Mouse (Mus musculus): ENCODE results near the gene Pygb.
A peak's percentile ranks its signal among the peaks of the same experiment; 100 is the strongest.

Gene Pygb

DNA sequence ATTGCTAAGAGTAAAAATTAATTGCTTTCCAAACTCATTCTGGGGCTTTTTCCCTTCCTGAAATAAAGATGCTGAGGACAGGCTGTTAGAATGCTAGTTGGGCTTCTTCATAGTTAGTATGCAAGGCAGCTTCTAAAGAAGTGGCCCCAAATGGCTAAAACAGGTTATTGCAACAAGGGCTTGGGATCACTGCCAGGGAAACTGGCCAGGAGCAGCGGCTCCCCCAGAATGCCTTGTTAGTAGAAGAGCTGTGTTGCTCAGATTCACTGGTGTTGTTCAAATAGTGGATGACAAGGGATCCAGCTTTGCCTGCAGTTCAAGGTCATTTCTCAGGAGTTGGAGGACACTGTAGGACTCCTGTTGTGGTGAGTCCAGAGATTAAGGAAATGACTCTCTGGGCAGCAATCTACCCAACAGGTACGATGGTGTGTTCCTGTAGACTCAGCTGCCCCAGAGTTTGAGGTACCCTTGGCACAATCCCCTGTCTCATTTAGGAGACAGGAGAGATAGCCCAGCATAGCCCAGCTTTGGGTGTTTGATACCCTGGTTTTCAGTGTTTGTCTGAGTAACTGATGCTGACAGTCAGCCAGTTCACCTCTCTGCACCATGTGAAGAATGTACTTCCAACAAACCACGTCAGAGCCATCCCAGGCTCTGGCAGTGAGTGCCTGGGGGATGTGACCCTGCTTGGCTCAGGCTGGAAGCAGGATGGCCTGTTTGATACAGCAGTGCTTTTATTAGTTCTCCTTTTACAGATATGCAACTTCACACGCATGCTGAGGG lies 2.4 kb downstream of the Pygb start:
- DNase-seq (ENCODE audit: low spot score in 2 of 2) = peak; percentile 43 to 58

DNA sequence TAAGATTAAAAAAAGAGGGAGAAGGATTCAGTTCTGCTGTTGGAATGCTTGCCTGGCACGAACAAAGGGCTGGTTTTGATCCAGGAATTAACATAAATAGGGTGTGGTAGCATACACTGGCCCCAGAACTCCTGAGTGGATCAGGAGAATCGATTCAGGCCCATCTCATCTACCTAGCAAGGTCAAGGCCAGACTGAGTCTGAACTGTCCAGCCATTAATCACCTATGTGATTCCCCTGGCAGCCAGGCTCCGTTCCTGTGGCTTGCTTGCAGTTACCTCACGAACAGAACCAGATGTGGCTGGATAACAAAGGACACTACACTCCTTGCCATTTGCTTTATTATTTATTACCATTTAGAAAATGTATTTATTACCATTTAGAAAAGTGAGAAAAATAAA lies 6.8 kb downstream of the Pygb start:
- no peak for DNase-seq (ENCODE audit: low spot score in 2 of 2)

DNA sequence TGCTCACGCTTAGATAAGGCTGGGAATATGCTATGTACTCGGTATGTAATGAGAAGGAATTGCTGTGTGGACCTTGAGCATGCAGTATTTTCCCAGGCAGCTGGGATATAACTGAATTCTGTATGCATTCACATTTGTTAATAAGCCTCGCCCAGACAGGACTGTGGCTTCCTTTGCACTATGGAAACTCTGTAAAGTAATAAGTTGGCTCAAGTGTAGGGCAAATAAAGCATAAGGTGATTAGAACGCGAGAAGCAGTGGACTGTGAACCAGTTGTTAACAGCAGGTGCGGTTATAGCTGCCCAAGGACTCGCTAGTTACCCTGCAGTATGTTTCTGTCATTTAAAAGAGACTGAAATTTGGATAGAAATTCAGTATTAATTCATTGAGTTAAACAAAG lies 11.5 kb downstream of the Pygb start:
- DNase-seq (ENCODE audit: low spot score in 2 of 2) = no peak

DNA sequence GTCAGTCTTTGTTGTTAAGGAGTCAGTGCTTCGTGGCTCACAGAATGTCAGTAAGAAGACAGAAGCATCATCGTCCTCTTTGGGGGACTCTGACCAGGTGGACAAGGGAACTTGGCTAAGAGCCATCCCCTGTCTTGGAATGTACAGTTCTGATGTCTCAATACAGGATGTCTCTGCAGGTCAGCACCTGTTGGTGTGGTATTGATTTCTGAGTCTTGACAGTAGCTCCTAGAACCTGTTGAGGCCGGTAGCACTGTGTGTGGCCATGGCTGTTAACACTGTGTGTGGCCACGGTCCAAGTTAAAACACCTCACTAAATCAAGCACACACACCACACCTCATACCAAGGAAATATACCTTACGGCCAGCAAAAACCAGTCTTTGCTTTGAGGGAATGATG lies 14.1 kb downstream of the Pygb start:
- DNase-seq (ENCODE audit: low spot score in 2 of 2) = no peak

DNA sequence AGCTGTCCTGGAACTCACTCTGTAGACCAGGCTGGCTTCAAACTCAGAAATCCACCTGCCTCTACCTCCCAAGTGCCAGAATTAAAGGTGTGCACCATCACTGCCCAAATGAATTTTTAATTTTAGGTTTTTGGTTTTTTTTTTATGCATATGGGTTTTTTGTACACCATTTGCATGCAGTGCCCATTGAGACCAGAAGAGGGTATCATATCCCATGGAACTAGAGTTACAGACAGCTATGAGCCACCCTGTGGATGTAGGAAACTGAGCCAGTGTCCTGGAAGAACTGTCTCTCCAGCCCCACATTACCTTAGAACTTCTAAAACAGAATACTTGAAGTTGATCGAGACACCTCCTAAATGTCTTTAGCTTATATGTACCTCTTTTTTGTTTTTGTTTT lies 16.5 kb downstream of the Pygb start:
- no peak for DNase-seq (ENCODE audit: low spot score in 2 of 2)

DNA sequence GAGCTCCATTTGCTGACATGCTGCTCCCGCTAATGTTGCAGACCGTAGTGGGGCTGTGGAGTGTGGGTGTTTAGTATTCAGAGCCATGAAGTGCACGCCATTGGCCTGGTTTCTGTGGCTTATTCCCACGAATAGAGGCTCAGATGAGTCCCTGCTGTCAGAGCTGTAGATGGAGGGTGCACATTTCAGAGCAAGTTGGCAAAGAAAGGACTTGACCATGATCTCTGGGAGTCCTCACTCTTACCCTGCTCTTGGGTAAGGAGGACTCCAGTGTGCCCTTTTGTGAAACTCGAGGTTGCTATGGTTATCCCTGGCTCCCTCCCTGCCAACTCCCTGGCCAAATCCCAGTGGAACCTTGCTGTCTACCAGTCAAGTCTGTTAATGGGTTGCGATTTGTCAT lies 21.8 kb downstream of the Pygb start:
- DNase-seq (ENCODE audit: low spot score in 2 of 2) = no peak

DNA sequence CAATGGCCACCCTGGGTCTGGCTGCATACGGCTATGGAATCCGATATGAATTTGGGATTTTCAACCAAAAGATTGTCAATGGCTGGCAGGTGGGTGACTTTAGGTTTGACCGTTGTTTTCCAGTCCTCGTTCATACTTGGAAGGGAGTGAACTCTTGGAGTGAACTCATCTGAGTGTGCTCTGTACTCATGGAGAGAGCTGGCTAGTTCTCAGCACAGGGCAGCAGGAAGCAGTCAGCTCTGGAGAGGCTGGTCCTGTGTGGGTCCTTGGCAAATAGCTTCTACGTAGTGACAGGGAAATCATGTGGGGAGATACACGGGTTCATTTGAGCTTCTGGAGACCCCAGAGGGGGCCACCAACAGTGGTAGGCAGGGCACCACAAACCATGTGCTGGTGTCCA lies 22.3 kb downstream of the Pygb start:
- DNase-seq (ENCODE audit: low spot score in 2 of 2) = no peak

DNA sequence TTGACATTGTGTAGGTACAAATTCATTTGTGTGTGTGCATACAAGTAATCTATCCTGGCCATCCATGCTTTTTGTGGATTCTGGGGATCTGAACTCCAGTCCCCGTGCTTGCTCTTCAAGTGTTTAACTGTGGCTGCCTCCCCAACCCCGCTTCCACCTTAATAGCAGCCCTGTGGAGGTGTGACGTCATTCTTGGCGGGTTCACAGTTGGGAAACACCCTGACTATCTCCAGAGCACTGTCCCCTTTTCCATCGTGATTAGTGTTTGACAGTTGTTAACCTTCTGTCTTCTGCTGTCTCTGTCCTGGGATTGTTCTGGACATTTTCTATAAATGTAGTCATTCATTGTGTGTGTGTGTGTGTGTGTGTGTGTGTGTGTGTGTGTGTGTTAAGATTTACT lies 24.1 kb downstream of the Pygb start:
- no peak for DNase-seq (ENCODE audit: low spot score in 2 of 2)

DNA sequence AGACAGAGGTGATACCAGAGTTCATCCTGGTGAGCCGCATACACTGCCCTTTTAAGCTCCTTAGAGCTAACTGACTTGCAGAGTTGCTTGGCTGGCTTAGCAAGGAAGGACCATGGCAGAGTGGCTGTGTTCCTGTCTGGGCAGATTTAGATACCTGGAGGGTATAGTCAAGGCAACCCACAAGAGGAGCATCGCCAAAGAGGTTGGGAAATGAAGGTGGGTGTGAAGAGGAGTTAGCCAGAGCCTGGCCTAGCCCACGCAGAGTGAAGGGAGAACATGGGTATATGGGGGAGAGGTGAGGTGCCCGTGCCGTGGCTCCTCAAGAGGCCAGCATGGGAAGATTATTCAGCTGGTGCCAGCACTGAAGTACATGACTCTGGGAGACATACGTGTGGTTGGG lies 26.3 kb downstream of the Pygb start:
- DNase-seq (ENCODE audit: low spot score in 2 of 2) = no peak

DNA sequence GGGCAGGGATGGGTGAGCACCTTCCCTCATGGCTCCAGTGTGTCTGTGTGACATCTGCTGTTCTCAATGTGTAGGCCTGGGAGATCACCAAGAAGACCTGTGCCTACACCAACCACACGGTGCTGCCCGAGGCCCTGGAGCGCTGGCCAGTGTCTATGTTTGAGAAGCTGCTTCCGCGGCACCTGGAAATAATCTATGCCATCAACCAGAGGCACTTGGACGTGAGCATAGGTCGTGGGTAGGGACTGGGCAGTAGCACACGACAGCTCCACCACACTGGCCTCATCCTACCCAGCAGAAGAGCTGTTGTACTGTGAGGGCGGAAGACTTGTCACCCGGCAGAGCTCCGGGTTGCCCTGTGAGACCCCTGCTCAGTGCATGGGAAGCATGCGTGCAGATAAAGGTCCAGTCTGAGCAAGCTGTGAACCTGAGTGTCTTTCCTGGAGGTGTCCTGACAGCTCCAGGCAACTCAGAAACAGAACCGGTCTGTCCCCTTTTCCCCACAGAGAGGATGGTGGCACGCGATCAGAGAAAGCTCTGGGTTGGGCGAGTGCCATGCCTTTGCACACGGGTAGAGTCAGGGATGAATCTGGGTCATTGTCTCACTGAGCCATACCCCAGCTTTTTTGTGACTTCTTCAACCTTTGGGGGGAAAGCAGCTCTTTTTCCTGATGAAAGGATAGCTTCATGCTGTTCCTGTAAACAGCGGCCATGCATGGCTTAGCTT lies 30.3 kb downstream of the Pygb start:
- DNase-seq (ENCODE audit: low spot score in 2 of 2) = no peak

DNA sequence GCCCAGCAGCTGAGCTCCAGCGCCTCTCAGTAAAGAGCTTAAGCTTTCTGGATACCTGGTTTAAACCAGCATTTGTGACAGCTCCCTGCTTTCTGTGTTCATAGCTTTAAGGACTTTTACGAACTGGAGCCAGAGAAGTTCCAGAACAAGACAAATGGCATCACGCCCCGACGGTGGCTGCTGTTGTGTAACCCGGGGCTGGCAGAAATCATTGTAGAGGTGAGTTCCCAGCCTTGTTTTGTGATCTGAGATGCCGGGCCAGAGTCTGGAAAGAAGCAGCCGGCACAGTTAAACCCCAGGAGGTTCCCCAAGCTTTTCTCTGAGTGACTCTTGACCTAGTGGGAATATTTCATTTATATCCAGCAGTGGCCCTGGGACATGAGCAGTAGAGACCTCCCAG lies 32.2 kb downstream of the Pygb start:
- DNase-seq (ENCODE audit: low spot score in 2 of 2) = no peak

DNA sequence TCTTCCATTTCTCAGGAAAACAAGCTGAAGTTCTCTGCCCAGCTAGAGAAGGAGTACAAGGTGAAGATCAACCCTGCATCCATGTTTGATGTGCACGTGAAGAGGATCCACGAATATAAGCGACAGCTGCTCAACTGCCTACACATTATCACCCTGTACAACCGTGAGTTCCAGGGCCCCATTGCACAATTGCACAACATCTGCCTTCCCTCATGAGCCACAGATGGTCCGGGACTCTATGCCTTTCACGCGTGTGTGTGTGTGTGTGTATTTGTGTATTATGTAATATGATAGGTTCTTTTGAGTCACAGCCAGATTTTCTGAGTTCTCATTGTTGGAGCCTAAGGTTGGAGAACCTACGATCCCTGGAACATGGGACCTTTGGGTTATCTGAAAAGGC lies 34.2 kb downstream of the Pygb start:
- no peak for DNase-seq (ENCODE audit: low spot score in 2 of 2)

DNA sequence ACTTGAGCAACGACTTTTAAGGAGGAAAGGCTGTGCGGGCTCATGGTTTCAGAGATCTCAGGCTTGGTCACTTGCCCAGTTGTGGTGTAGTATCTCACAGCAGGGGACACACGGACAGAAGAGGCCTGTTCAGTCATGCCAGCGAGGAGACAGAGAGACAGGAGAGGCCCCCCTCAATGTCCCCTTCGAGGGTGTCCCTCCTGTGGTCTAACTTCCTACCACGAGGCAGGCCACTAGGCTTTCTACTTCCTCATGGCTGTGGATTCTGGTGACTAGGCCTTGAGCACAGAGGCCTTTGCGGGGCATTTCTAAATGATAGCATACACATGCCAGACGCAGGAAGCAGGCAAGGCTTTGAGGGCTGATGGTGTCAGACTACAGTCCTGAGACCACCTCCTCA lies 36.5 kb downstream of the Pygb start:
- no peak for DNase-seq (ENCODE audit: low spot score in 2 of 2)

DNA sequence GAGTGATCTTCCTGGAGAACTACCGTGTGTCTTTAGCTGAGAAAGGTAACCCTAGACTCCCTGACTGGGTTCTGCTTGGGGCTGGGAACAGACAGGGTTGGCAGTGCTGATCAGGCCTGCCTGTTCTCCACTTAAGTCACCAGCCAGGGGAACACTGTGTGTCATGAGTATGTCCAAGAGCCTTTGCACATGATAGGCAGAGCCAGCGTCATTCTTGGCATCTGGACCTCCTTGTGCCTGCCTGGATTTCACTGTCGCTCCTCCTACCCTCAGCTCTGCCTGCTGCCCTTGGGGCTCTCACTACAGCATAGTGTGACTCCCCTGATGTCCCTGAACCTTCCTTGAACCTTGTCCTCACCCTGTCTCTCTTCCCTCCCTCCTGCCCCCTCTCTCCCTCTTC lies 39.9 kb downstream of the Pygb start:
- DNase-seq (ENCODE audit: low spot score in 2 of 2) = no peak

DNA sequence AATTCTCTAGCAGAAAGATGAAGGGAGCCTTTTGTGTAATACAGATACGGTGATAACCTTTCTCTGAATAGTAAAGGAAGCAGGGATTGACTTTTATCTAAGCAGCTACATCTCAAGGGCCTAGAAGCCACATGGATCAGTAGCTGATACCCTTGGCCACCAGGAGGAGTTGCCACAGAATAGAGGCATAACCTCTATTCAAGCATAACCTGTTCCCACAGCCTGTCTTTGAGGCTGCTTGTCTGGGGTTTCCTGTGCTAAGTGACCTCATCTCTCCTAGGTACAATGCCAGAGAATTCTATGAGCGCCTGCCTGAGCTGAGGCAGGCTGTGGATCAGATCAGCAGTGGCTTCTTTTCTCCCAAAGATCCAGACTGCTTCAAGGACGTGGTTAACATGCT lies 41.6 kb downstream of the Pygb start:
- no peak for DNase-seq (ENCODE audit: low spot score in 2 of 2)

DNA sequence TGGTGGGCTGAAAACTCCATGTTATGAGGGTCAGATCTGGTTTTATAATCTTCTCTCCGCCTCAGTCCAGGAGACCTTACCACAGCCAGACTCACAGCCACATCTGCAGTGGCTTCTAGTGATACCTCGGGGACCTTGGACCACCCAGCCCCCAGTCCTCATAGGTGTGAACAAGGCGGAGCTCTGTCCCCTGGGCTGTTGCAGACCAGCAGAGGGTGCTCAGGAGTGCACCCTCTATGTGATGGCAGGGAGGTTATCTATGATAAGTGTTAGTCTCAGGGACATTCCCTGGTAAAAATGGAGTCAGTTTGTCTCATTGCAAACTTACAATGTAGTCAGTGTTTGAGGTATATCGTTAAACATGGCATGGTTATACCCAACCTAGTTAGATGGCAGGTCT lies 42.1 kb downstream of the Pygb start:
- DNase-seq (ENCODE audit: low spot score in 2 of 2) = no peak

DNA sequence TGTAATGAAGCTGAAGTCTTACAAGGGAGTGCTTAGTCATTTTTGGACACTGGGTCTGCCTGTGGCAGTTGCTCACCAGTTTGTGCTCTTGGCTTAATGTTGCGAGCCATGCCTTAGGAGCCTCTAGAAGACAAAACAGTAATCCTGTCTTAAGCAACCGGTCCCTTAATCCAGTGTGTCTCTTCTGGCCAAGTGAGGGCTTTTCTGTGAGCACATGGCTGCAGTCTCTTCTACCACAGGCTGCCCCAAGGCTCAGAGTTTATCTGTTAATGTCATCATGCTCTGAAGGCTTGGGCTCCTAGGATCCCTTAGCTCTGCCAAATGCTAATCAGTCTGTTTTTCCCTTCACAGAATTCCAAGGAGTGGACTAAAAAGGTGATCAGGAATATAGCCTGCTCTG lies 43.5 kb downstream of the Pygb start:
- DNase-seq (ENCODE audit: low spot score in 2 of 2) = no peak

DNA sequence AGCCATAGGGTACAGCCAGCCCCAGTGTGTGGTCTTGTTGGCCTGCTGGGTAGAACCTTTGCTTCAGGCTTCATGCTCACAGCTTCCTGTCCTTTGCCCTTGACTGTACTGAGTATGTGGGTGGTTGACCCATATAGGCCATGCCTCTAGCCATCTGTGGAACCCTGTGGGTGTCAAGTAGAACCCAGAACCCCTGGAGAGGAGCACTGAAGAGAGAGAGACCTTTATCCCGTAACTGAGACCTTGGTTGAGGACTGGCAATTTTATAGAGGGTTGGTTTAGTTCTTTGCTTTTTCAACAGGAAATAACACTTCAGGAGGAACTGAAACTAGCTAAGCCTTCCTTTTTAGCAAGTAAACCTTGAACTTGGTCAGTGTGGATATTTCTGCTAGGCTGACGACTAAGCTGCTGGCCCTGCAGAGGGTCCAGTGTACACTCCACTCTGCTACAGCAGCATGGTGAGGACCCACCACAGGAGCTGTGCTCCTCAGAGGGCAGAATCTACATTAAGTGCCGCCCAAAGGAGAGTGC lies 44.4 kb downstream of the Pygb start:
- DNase-seq (ENCODE audit: low spot score in 2 of 2) = no peak

DNA sequence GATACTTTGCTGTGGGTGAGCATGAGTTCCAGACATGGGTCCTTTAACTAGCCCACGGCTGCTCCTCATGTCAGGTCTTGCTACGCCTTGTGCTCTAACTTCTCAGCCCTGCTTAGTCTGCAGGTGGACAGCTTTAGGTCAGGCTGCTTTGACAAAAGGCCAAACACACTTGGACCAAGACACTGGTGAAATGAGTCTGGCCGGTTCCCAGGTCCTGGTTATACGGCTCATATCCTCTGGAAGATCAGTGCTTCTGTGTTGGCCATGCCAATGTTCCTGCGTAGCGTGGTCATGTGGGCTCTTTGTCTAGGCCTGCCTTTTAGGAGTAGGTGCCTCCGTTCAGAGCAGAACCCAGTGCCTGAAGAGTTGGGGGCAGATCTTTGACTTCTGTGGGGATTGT lies 45.5 kb downstream of the Pygb start:
- DNase-seq (ENCODE audit: low spot score in 2 of 2) = no peak

DNA sequence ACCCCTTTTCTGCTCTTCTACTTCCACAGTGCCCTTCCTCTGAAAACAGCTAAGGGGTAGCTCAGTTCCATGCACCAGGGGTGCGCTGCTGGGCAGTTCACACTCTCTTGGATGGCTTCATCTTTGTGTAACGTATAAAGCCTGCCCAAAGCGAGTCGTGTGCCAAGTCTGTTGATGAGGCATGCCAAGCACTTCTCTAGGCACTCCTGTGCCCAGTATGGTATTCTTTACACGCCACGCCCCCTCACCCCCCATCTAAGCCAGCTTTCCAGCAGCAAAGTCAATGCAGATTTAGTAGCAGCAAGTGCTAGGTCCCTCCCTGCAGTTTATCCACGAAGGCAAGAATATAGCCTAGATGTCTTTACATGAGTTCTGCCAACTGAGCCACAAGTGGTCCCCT lies 48.1 kb downstream of the Pygb start:
- no peak for DNase-seq (ENCODE audit: low spot score in 2 of 2)

DNA sequence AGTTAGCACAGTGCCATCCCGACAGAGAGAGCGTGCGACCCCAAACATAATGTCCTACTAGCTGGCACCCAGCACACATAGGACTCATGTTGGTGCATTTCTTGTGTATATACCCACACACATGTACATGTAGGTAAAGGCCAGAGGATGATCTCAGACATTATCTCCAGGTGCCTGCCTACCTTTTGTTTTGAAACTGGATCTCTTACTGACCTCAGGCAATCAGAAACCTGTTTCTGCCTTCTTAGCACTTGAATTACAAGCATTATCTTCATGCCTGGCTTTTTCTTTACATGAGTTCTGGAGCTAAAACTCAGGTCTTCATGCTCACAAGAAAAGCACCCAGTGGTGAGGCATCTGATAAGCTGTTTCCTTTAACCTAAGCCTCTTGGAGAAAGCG lies 49.4 kb downstream of the Pygb start:
- no peak for DNase-seq (ENCODE audit: low spot score in 2 of 2)

DNA sequence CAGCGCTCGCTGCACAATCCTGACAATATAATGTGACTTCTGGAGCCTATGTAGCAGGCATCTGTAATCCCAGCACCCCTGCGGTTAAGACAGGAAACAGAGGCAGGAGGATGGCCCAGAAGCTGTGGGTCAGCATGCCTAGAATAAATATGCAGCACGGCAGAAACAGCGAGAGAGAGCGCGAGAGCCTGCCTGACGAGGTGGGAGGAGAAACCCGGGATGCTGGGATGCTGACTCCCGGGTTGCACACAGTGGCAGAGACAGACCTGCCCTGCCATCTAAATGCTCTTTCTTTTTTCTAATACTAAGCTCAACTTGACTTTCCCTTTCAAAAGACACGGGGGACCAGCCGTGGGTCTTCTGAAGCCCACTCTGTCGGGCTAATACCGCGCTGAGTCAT lies 50.4 kb downstream of the Pygb start:
- no peak for DNase-seq (ENCODE audit: low spot score in 2 of 2)

DNA sequence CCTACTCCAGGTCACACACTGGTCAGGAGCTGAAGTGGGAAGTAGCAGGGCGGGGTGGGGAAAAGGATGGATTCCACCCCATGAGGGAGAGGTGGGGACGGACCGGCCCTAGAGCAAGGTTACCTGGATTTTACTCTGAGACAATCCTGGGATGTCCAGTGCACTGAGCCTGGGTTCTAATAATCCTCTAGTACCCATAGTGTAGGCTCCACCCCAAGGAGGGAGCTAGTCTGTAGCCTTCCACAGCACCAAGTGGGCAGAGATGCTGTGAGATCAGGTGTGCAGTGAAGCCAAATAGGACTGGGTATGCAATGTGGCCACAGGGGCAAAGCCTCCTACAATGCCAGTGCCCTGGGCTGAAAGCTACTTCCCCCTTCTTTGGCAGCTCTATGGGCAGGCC lies 51.2 kb downstream of the Pygb start:
- DNase-seq (ENCODE audit: low spot score in 2 of 2) = no peak

Data from frontal cortex, postnatal 25 days (tissue).